Mouse (Mus musculus): ENCODE measurements around the gene Pacs2.

Gene Pacs2

DNA sequence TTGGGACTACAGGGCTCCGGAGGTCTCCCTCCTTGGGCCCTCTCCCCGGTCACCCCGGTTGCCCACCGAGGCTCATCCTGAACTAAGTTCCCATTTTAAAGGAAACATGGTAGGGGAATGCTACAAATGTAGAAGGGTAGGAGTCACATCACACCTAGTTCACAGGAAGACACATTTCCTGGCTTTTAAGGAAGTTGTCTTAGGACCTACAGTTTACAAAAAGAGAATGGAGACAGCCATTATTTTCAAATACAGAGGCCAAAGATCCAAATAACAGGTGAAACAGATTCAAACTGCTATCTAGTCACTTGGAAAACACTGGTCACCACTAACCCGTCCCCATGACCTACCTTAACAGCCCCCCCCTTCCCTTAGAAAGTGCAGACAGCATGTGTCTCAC is 1.9 kb upstream of the Pacs2 start:
- no peak for DNase-seq (ENCODE audit: low spot score in 2 of 2)

DNA sequence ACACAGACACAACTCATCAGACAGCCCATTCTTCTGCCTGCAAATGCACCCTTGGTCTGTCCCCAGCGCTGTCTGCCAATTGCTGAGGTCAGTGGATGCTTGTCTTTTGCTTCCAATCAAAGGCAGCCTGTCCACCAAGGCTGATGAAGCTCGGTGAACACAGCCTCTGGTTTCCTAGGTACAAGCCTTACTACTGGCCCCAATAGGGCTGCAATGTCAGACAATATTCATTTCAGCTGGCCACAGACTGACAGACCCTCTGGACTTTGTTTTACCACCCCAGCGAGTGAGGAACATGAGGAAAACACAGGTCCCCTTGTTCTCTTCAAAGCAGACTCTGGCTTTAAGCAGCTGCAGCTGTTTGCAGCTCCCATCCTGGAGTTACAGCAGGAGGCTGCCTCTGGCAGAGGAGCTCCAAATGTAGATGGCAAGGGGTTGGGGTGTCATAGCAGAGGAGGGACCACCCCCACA is 1.3 kb upstream of the Pacs2 start:
- DNase-seq (ENCODE audit: low spot score in 2 of 2) = no peak

DNA sequence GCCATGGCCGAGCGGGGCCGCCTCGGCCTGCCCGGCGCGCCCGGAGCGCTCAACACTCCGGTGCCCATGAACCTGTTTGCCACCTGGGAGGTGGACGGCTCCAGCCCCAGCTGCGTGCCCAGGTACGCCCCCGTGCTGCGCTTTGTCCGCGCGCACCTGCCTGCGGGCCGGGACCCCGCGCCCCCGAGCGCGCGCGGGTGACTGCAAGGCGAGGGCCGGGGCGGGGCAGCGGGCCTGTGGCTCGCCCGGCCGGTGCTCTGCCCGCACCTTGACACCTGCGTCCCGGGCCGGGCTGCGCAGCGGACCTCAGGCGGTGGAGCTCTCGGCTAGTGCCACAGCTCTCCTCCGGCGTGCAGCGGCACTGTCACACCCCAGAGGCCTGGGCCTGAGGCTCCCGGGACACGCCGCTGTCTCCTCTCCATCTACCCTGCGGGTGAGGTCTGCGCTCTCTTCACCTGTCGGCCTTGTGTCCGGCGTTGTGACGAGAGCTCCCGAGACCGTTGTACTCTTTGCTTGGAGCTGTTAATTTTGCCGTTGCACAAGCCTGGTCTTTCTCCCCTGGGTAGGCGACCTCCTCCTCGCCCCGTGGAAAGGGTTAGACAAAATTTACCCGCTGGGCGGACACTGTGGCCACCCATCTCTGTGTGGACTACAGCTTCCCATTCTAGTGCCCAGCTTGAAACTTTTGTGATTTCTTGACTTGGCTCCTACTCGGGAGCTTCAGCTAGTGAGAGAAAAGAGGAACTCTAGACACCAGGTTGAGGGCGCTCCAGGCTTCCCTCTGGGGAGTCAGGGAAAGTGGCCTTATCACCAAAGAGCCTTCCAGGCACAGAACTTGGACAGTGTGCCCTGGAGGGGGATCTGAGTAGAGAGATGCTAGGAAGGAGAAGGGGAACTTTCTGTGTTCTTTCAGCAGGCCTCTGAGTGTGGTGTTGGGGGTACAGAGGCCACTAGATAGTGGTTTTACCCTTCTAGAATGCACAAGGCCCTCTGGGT is 551 bp downstream of the Pacs2 start:
- DNase-seq (ENCODE audit: low spot score in 2 of 2) = peak; percentile 32 to 40

- no peak for DNase-seq (ENCODE audit: low spot score in 2 of 2)
Observed at GRCm38 (mm10) chr12:113015956-113016355, 1.6 kb downstream of the Pacs2 start.

DNA sequence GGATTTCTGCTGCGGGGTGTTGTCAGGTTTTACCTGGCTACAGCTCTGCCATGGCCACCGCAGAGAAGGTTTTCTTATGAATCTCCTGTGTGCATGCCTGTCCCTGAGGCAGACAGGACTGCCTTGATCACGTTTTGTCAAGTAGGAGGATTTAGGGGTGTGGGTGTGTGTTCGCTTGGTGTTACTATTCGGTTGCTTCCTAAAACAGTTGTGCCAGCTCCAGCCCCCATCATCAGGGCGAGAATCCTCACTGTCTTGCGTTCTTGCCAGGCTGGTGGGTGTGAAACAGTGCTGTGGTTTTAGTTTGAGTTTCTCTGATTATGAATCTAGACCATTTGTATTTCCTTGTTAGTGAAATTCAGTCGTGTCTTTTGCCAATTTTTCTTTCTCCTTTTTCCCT is 2.7 kb downstream of the Pacs2 start:
- DNase-seq (ENCODE audit: low spot score in 2 of 2) = no peak

DNA sequence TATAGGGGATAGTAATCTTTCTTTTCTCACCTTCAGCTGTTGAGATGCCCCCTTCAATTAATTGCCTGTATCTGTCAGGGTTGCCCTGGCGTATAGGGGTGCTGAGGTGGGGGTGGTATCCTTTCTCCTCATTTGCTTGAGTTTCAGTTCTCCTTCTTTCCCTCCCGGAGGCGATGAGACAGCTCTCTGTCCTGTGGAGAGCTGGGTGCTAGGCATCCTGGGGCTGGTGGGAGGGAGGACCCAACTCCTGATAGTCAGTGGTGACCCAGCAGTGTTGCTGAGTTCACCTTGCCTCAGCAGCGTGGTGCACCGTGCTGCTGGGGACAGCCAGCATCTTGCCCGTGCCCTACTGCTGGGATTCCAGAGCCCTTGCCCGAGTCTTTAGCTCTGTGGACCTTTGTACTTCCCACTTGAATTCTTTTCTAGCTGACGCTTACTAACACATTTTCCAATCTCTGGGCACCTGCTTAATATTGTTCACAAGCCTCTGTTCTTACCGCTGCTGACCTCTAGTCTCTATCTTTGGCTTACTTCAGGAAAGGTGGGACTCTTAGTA is 3.2 kb downstream of the Pacs2 start:
- DNase-seq (ENCODE audit: low spot score in 2 of 2) = no peak

DNA sequence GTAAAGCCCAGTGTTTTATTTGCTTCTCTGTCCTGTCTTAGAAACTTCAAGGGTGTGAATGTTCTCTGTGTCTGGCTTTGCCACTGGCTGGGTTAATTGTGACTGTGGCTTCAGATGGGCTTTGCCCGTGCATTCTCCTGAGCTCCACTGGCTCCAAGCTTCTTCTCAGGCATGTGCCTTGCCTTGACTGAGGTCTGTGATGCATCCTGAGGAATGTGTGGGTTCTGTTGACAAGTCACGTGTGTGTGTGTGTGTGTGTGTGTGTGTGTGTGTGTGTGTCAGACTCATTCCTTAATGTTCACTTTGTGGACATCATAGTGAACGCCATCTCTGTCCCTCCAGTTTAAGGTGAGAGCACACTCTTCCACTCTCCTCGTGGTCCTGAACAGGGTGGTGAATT is 4.5 kb downstream of the Pacs2 start:
- no peak for DNase-seq (ENCODE audit: low spot score in 2 of 2)

DNA sequence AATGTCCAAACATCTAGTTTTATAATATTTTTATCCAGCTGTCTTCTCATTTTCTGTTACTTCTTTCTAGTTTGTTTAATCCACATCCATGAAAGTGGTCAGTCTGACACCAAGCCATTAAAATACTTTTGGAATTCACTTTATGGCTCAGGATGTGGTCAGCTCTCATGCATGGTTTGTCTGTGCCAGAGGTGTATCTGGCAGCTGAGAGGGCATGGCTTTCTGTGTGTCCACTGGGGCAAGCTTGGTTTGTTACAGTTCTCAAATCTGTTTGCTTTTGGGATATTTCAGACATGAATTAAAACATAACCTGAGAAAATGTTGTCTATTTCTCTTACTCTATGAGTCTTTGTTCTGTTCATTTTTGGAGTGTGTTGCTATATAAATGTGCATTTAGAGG is 7.2 kb downstream of the Pacs2 start:
- no peak for DNase-seq (ENCODE audit: low spot score in 2 of 2)

DNA sequence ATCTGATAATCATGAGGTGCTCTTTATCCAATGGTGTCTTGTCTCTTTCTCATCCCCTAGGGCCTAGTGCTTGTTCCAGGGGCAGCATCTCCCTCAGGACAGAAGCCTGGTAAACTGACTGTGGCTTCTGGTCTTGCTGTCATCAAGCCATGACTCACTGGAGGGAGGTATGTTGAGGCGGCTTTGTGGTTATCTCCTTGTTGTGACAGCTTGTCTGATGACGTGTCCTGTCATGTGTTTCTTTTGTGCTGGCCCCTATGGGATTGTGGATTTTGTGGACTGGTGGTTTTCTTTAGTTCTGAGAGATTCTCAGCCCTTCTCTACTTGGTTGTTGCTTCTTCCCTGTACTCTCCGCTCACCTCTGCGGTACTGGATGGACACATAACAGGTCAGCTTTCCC is 8.8 kb downstream of the Pacs2 start:
- no peak for DNase-seq (ENCODE audit: low spot score in 2 of 2)

- DNase-seq (ENCODE audit: low spot score in 2 of 2) = no peak
Observed at GRCm38 (mm10) chr12:113026557-113026956, 12.2 kb downstream of the Pacs2 start.

DNA sequence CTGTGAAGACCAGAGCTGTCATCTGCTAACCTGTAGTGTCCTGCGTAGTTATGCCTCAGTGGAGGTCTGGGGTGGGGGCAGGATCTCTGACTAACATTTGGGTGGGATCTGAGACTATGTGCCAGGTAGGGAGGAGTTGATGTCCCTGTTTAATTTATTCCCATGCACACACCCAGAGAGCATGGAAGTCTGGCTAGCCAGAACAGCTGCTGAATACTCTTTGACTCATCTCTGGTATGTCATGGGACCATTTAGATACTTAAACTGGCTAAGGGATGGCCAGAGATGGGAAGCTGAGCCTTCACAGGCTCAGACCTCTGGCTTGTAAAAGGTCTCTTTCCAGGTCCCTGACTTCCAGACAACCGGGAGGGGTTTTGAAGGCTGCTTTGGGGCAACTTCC is 13.2 kb downstream of the Pacs2 start:
- no peak for DNase-seq (ENCODE audit: low spot score in 2 of 2)

GRCm38 (mm10) chr12:113028067-113028466 is 13.8 kb downstream of the Pacs2 start:
- no peak for DNase-seq (ENCODE audit: low spot score in 2 of 2)

- DNase-seq (ENCODE audit: low spot score in 2 of 2) = no peak
Observed at GRCm38 (mm10) chr12:113028898-113029297, 14.6 kb downstream of the Pacs2 start.

DNA sequence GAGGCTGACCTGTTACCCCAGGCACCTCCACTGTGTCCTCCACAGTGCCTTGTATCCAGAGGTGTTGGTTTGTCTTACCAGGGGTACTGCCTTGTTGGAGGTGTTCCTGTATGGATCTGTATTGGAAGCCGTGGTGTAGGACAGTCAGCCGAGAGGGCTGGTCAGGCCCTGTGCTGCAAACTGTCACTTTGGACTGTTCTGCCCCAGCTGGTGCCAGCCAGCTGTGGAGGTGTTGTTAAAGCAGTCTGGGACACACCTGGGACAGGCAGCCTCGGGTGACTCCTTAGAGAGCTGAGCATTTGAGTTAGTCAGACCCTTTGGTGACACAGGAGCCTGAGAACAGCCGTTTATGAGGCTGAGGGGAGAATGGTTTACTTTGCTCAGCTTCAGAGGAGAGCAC is 15.7 kb downstream of the Pacs2 start:
- DNase-seq (ENCODE audit: low spot score in 2 of 2) = no peak

DNA sequence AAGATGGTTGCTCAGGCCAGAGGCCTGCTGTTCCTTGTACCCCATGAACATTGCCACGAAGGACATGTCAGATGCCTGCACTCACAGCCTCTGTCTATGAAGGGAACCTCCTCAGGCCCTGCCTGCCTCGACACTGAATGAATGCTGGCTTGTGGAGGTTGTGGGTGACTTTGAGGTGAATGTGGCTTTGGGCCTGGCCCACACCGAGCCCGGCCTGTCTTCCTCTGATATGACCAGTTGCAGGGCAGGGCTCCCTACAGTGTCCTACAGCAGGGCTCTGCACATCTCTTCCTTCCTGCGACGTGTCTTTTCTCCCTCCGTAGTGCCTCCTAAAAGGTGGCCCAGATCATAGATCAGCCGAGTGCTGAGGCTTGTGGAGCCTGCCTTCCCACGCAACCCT is 16.7 kb downstream of the Pacs2 start:
- DNase-seq (ENCODE audit: low spot score in 2 of 2) = peak; percentile 33 to 37

GRCm38 (mm10) chr12:113031441-113031840 is 17.1 kb downstream of the Pacs2 start:
- DNase-seq (ENCODE audit: low spot score in 2 of 2) = no peak

- DNase-seq (ENCODE audit: low spot score in 2 of 2) = no peak
Observed at GRCm38 (mm10) chr12:113032296-113033250, 18.3 kb downstream of the Pacs2 start.

DNA sequence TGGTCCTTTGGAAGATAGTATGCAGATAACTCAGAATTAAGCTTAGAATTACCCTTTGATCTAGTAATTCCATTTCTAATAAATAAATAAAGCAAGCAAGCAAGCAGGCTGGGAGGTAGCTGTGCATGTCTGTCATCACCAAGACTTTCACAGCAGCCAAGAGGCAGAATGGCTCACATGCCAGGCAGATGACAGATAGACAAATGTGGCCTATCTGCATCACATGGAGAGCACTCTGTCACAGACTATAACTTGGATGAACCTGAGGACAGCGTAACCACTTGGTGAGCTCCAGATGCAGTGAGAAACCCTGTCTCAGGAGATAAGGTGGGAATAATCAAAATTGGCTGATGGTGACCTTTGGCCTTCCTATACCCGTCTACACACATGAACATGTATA is 20.8 kb downstream of the Pacs2 start:
- DNase-seq (ENCODE audit: low spot score in 2 of 2) = no peak

DNA sequence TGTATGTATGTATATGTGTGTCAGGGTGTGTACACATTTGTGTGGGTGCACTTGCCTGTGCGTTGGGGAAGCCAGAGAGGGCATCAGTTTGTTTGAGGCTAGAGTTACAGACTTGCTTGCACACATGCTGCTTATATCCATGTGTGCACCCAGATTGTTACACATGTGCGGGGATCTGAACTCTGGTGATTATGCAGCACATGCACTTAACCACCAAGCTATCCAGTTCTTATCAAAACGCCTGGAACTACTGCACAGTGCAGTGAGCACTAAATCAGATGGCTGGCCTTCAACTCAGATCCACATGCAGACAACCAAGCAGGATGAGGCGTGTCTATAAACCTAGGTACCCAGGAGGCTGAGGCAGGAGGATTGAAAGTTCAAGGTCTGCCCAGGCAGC is 22.7 kb downstream of the Pacs2 start:
- no peak for DNase-seq (ENCODE audit: low spot score in 2 of 2)

- no peak for DNase-seq (ENCODE audit: low spot score in 2 of 2)
Observed at GRCm38 (mm10) chr12:113038414-113038813, 24.1 kb downstream of the Pacs2 start.

DNA sequence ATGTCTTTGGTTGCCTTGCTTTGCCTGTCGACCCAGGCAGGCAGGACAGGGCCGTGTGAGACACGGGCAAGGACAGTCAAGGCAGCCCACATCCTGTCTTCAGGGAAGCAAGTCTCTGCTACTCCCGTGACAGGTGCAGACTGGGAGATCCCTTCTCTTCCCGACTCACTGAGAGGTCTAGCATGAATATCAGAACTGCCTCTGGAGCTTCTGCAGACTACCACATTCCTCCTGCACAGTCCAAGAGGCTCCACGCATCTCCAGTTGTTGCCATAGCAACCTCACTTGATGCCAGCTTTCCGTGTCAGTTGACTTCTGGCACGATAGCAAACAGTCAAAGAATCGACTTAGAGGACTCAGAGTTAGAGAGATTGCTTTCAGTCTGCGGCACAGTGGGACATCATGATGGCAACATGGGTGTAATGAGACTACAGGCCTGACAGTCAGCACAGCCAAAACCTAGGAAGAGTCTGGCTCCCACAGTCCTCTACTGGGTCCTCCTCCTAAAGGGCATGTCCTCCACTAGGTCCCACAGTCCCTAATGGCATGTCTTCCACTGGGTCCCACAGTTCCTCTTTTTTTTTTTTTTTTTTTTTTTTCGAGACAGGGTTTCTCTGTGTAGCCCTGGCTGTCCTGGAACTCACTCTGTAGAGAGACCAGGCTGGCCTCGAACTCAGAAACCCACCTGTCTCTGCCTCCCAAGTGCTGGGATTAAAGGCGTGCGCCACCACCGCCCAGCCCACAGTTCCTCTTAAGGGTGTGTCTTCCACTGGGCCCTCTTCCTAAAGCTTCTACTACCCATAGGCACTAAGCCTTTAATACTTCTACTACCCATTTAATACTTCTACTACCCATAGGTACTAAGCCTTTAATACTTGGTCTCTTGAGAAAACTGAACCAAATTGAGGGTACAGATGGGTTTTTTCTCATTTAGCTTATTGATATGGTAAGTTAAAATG is 27.5 kb downstream of the Pacs2 start:
- DNase-seq (ENCODE audit: low spot score in 2 of 2) = no peak

All from spleen, postnatal 14 days (tissue).